Mouse (Mus musculus) heart, embryonic 11.5 days (tissue): ENCODE results near the gene Fgf18. TPM values are rescaled to one million over a fixed set of nuclear protein-coding genes. Genes with fewer than 3 reads are reported as not detected.

Source experiments
- ATAC-seq: fragments of 200-750 bp; cut with Nextera tagmentation; replicated peaks from 2 replicates; pipeline ENCODE4 v1.8.0; 2017; ENCODE audit warnings: moderate library complexity; ENCODE audit not compliant: insufficient number of reproducible peaks, low FRiP score, low TSS enrichment
- H3K27ac ChIP-seq: fragments of 300-500 bp; sonication (generic); 2 replicates; pipeline ENCODE4 v1.5.1; 2014; ENCODE audit warnings: mild to moderate bottlenecking, low read depth, low read length
- H3K27me3 ChIP-seq: fragments of 300-500 bp; sonication (generic); 2 replicates; pipeline ENCODE4 v1.6.1; 2014; ENCODE audit warnings: mild to moderate bottlenecking, low read length, mixed read lengths; ENCODE audit not compliant: control insufficient read depth, insufficient read depth
- H3K36me3 ChIP-seq: fragments of 300-500 bp; sonication (generic); 2 replicates; pipeline ENCODE4 v1.6.1; 2014; ENCODE audit warnings: mild to moderate bottlenecking, low read length, moderate library complexity, mixed read lengths; ENCODE audit not compliant: control insufficient read depth, insufficient read depth
- H3K4me1 ChIP-seq: fragments of 300-500 bp; sonication (generic); 2 replicates; pipeline ENCODE4 v1.6.1; 2014; ENCODE audit warnings: low read length; ENCODE audit not compliant: control insufficient read depth, insufficient read depth
- H3K4me2 ChIP-seq: fragments of 300-500 bp; sonication (generic); 2 replicates; pipeline ENCODE4 v1.6.1; 2014; ENCODE audit warnings: mild to moderate bottlenecking, moderate library complexity
- H3K4me3 ChIP-seq: fragments of 300-500 bp; sonication (generic); 2 replicates; pipeline ENCODE4 v1.5.1; 2014; ENCODE audit warnings: low read depth, low read length
- H3K9ac ChIP-seq: fragments of 300-500 bp; sonication (generic); 2 replicates; pipeline ENCODE4 v1.6.1; 2014; ENCODE audit warnings: mild to moderate bottlenecking, low read depth, low read length, moderate library complexity
- H3K9me3 ChIP-seq: fragments of 300-500 bp; sonication (generic); replicated peaks from 2 replicates; pipeline ENCODE4 v1.6.1; 2016; ENCODE audit warnings: low read length; ENCODE audit not compliant: control insufficient read depth
- WGBS: fragments of 180-500 bp; shearing (Covaris S2); extraction: QIAGEN DNeasy Blood & Tissue Kit; methylation state at CpG from one replicate; pipeline ENCODE4 v1.1.7; 2014; ENCODE audit not compliant: insufficient replicate concordance; 5-methylcytosine and 5-hydroxymethylcytosine counted together
- polyA plus RNA-seq: library from polyadenylated mRNA; unstranded; fragments of >200 nt; fragmentation: Nextera tagmentation; extraction: Ambion mirVana; gene quantifications from 2 replicates; pipeline ENCODE4 v1.2.1, GENCODE M21; 2014

Gene Fgf18
- polyA plus RNA-seq, 1 experiment from 2014 or later, result 1.8 TPM

DNA sequence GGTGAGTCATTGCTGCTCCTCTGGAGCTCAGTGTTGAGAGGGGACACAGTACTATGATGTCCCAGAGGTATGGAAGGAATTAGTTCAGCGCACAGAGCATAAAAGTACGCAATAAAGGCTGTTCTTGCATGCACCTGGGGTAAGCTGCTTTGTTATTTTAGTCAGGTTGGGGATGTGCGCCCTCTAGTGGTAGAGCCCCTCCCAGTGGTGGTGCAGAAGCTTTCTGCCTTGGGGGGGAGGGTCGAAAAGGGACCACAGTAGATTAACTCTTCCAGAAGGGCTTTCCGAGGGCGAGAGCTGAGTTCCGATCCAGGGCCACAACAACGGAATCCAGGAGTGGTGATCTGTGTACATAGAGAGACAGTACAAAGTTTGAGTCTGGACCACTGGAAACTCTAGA, 49.3 kb downstream of the Fgf18 start:
- Histone ChIP-seq H3K27ac (no peak overlapping the region), H3K4me1 (no peaks in the 10 kb centered on the region), H3K9me3 (no peaks in the 10 kb centered on the region), H3K27me3 (peaks cover 12% of the 10 kb centered on the region), H3K4me2 (no peak overlapping the region), H3K36me3 (no peaks in the 10 kb centered on the region), H3K4me3 (no peak overlapping the region), H3K9ac (no peak overlapping the region)
- no peak for ATAC-seq
- 33% methylated on average over 8 of the region's 8 CpGs for WGBS

GRCm38 (mm10) chr11:33089856-33090255, 57.3 kb downstream of the Fgf18 start:
- H3K4me1 ChIP-seq, result no peaks in the 10 kb centered on the region
- no peak overlapping the region for H3K4me2 ChIP-seq
- no peaks in the 10 kb centered on the region for H3K36me3 ChIP-seq
- H3K9ac ChIP-seq, result no peak overlapping the region
- H3K27me3 ChIP-seq, result peaks cover 1% of the 10 kb centered on the region; the same call in 1 of the 2 replicates
- no peak overlapping the region for H3K27ac ChIP-seq
- ATAC-seq, result no peak
- H3K9me3 ChIP-seq, result no peaks in the 10 kb centered on the region
- H3K4me3 ChIP-seq, result no peak overlapping the region
- 72% methylated on average over 6 of the region's 6 CpGs for WGBS

- Histone ChIP-seq H3K36me3 (no peaks in the 10 kb centered on the region), H3K9ac (no peak overlapping the region), H3K27ac (no peak overlapping the region), H3K4me3 (no peak overlapping the region), H3K9me3 (no peaks in the 10 kb centered on the region), H3K4me1 (no peaks in the 10 kb centered on the region), H3K4me2 (no peak overlapping the region), H3K27me3 (no peaks in the 10 kb centered on the region)
- ATAC-seq, result no peak
- 41% methylated on average over 1 of the region's 1 CpGs for WGBS
These were observed 59.0 kb downstream of the Fgf18 start for GRCm38 (mm10) chr11:33088181-33088580.

DNA sequence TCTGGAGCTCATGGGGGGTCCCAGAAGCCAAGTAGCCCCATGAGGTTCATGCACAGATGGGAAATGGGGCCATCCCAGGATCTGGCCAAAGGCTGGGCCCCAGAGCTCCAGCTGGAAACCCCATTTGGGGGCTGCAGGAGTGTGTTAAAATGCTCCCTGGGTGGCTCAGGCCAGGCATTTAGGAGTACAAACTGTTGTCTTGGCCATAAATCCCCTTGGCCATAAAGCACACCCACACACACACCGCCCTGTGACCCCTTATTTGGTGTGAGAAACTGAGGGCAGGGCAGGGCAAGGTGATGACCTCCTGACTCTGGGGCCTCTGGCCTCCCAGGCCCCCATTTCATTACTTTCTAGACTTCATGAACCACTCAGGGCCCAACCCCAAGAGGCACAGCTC, 61.2 kb downstream of the Fgf18 start:
- no peak overlapping the region for H3K4me3 ChIP-seq
- H3K36me3 ChIP-seq, result no peaks in the 10 kb centered on the region
- no peaks in the 10 kb centered on the region for H3K4me1 ChIP-seq
- H3K27me3 ChIP-seq, result no peaks in the 10 kb centered on the region
- no peak overlapping the region for H3K27ac ChIP-seq
- no peaks in the 10 kb centered on the region for H3K9me3 ChIP-seq
- ATAC-seq, result no peak
- WGBS, result 70% methylated on average over 1 of the region's 1 CpGs
- no peak overlapping the region for H3K4me2 ChIP-seq
- no peak overlapping the region for H3K9ac ChIP-seq

- Histone ChIP-seq H3K9ac (no peak overlapping the region), H3K36me3 (no peaks in the 10 kb centered on the region), H3K4me1 (no peaks in the 10 kb centered on the region), H3K27me3 (no peaks in the 10 kb centered on the region), H3K9me3 (no peaks in the 10 kb centered on the region), H3K4me2 (no peak overlapping the region), H3K4me3 (no peak overlapping the region), H3K27ac (no peak overlapping the region)
- no peak for ATAC-seq
- WGBS, result 78% methylated on average over 4 of the region's 4 CpGs
These were observed 61.7 kb downstream of the Fgf18 start for GRCm38 (mm10) chr11:33085514-33085913.

DNA sequence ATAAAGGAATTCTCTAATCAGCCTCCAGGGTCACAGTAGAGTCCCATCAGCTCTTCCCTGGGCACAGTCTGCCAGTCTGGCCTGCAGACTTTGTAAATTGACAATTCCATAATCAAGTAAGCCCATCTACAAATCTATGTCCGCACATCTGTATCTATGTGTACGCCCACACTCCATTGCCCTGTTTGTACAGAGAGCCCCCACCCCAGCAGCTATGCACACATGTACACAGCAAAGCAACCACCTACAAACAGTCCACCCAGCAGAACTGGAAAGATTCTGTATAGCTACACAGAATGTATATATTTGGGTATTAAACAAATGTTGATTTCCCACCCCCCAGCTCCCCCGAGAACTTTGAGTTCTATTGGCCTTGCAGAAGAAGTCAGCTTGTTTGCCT, 62.1 kb downstream of the Fgf18 start:
- H3K27ac ChIP-seq, result no peak overlapping the region
- no peaks in the 10 kb centered on the region for H3K4me1 ChIP-seq
- no peak for ATAC-seq
- no peaks in the 10 kb centered on the region for H3K36me3 ChIP-seq
- no peak overlapping the region for H3K4me3 ChIP-seq
- H3K4me2 ChIP-seq, result no peak overlapping the region
- no peak overlapping the region for H3K9ac ChIP-seq
- no peaks in the 10 kb centered on the region for H3K27me3 ChIP-seq
- H3K9me3 ChIP-seq, result no peaks in the 10 kb centered on the region
- 84% methylated on average over 3 of the region's 3 CpGs for WGBS

DNA sequence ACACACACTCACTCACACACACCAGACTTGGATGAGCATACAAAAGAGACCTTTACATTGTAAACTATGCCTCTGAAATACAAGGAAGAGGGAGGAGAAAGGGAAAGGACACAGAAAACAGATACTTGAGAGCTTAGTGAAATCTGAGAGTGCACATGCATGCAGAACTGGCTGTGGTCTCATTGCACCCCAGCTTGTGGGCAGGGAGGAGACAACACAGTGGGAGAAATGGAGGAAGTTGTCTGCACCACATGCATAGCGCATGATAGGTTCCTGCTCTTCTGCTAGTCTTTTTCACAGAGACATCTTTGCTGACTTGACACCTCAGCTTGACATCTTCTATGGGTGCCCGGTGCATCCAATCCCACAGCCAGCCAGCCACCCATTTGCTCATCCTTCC, 63.2 kb downstream of the Fgf18 start:
- Histone ChIP-seq H3K4me2 (no peak overlapping the region), H3K36me3 (no peaks in the 10 kb centered on the region), H3K27ac (no peak overlapping the region), H3K4me1 (no peaks in the 10 kb centered on the region), H3K4me3 (no peak overlapping the region), H3K9ac (no peak overlapping the region), H3K27me3 (peaks cover 5% of the 10 kb centered on the region; the same call in 1 of the 2 replicates), H3K9me3 (no peaks in the 10 kb centered on the region)
- 84% methylated on average over 2 of the region's 2 CpGs for WGBS
- ATAC-seq, result no peak

GRCm38 (mm10) chr11:33081175-33081574, 66.0 kb downstream of the Fgf18 start:
- Histone ChIP-seq H3K9ac (no peak overlapping the region), H3K4me2 (no peak overlapping the region), H3K4me3 (no peak overlapping the region), H3K27me3 (peaks cover 9% of the 10 kb centered on the region; the same call in 1 of the 2 replicates), H3K27ac (no peak overlapping the region), H3K4me1 (no peaks in the 10 kb centered on the region), H3K36me3 (no peaks in the 10 kb centered on the region), H3K9me3 (no peaks in the 10 kb centered on the region)
- ATAC-seq, result no peak
- 67% methylated on average over 3 of the region's 3 CpGs for WGBS

DNA sequence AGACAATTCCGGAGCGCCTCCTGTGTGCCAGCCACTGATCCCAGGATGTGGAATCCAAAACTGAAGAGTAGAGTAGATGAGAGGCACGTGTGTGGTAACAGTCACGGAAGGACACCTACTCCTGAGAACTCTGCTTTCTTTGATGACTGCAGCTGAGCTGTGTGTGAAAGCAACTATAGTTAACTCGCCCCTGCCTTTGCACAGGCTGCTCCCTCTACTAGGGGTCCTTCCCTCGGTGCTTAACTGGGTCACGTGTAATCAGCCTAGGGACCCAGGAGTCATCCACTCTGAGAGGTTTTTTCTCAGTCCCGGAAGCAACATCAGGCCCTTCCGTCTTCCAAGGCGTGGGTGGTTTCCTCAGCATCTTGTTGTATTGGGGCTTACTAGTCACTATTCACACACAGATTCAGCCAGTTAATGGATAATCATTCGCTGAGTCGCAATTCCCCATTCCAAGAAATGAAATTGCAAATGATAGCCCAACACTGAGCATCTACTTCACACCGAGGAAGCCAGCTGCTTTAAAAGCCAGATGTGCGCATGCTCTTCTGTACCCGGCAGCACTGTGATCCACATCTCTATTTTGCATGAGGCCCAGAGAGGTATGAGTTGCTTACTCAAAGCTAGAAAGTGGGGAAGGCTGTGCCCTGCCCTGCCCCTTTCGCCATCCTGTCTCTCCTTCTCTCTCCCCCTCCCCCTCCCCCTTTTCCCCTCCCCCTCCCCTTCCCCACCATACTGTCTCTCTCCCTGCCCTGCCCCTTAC, 67.0 kb downstream of the Fgf18 start:
- H3K27me3 ChIP-seq, result peaks cover 9% of the 10 kb centered on the region; the same call in 1 of the 2 replicates
- no peaks in the 10 kb centered on the region for H3K36me3 ChIP-seq
- 55% methylated on average over 16 of the region's 16 CpGs for WGBS
- no peak overlapping the region for H3K4me3 ChIP-seq
- no peak overlapping the region for H3K4me2 ChIP-seq
- ATAC-seq, result no peak
- no peak overlapping the region for H3K27ac ChIP-seq
- H3K4me1 ChIP-seq, result no peaks in the 10 kb centered on the region
- no peaks in the 10 kb centered on the region for H3K9me3 ChIP-seq
- no peak overlapping the region for H3K9ac ChIP-seq
